Mouse (Mus musculus) gastrocnemius, postnatal 25 days (tissue): ENCODE data around the gene Cacnb4. TPM values are rescaled to one million over a fixed set of nuclear protein-coding genes. Genes with fewer than 3 reads are reported as not detected.

ENCODE experiments used
- DNase-seq: peaks from one replicate; pipeline ENCODE4 v3.0.0; 2022
- long read RNA-seq, 2 experiments: library from polyadenylated mRNA; stranded (forward); transcript quantifications; one replicate each; pipeline ENCODE4 v2.0.0; 2021
- total RNA-seq, 2 experiments: library from RNA; stranded (reverse); gene quantifications; 1 replicate in 1 of 2; 2 replicates in 1 of 2; pipeline ENCODE4 v1.2.3; 2021

Gene Cacnb4
- under 1 TPM; 0.15 to 0.19 TPM for total RNA-seq
- long read RNA-seq, experiment 1, partial matches to known transcripts, result 0 of 5 reads
- long read RNA-seq, experiment 1, other reads (novel, unspliced or antisense), result 5 of 5 reads
- long read RNA-seq, experiment 2, partial matches to known transcripts, result 0 of 2 reads
- long read RNA-seq, experiment 2, other reads (novel, unspliced or antisense), result 2 of 2 reads

DNA sequence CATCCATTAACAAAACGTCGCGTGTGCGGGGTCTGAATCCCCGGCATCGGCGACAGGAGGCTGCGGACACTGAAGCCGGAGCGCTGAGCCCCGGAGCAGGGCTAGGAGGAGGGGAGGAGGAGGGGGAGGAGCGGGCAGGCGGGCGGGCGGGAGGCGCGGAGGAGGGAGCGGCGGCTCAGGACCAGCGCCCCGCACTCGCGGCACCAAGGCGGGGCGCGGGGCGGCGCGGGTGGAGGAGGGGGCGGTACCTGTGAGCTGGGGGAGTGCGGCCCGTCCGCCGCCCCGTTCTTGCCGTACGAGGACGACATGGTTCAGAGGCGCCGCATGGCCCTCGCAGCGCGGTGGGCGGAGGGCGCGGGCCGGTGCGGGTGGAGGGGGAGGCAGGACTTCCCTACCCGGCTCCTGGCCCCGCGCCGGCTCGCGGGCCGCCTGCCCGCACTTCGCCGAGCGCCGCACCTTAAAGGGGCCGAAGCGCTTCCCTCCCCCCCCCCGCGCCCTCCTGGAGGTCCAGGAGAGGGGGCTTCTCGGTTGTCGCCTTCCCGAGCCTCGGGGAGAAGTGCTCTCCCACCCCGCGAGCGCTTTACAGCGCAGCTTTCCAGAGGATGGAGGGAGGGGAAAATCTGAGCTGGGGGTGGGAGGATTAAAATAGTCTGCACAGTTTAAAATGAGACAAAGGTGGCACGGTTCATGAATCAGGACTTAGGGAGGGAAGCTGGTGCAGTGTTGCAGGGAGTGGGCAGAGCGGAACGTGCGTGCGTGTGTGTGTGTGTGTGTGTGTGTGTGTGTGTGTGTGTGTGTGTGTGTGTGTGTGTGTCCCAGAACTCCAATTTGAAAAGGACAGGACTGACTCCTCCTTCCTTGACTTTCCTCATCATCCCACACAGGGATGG lies at the start of gene Cacnb4:
Gene Cacnb4 (minus strand): TSS at position 809 of the 890 bp plus-strand sequence.
- peak; percentile 31 for DNase-seq

DNA sequence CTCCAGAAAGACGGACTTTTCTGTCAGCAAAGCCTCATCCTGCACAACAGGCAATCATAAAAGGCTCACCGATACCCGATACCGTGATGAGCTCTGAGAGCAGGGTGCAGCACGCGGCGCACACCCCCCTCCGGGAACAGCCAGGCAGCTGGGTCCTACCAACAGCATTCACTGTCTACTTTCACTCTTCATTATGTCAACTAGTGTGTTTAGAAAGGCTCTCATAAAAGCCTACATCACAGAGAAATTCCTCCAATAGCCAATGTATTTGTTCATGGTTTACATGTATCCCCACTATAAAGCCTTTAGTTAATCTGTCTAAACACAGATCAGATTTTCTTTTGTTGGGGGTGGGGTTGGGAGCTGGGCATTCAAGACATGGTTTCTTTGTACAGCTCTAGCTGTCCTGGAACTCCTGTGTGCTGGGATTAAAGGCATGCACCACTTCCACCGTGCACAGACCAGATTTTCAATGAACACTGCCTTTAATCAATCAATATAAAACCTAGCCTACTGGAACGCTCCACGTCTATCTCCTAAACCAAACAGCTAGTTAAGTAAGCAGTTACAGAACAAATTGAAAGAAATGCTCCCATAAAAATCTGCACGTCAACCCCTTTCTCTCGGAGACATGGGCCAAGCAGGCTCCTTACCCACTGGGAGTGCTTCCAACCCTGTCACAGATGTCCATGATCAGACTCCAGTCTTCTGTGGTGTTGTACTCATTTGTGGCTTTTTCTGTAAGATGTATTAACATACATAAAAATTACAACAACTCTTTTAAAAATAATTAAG lies 43.8 kb upstream of the Cacnb4 start:
- DNase-seq, result no peak

DNA sequence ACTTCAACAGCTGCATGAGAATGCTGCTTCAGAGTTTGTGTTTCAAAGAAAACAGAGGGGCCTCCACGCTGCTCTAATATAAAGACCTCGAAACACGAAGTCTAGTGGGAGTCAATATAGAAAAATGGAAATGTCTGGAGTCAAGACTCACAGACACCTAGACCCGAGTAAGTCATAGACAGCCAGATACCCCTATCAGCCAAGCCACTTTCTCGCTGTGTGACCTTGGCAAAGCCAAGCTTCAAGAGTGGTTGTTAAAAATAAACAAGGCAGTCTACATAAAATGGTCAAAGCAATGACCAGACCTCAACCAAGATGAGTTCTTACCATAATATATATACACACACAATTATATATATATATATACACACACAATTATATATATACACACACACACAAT lies 40.4 kb upstream of the Cacnb4 start:
- no peak for DNase-seq

DNA sequence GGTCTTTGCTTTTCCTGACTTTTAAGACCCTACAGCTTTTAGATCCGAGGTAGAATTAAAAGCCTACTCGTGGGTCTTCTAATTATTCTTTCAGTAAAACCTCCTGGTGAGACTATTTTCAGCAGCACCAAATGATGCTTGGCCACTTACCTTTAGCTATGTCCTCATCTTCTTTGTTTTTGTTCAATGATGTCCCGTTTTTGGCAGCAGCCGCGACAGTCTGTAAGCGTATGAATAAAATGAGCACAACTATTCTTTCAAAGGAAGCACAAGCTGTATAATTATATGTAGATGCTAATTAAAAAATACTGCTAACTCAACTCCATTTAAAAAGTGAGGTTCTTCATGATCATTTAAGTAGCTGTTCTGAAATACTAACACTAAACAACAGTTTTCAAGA lies 38.9 kb upstream of the Cacnb4 start:
- no peak for DNase-seq

DNA sequence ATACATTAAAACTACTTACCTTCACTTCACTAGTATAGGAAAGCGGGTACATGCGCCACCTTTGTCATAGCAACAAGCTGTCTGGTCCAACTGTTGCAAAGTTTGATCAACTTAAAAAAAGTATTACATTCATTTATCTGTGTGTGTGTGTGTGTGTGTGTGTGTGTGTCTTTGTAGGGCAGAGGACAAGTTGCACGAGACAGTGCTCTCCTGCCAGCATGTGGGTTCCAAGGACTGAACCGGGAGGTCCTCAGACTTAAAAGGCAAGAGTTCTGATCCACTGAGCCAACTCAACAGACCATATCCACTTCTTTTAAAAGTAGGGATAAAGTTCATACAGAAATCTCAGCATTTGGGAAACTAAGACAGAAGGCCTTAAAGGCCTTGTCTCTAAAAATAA lies 37.5 kb upstream of the Cacnb4 start:
- no peak for DNase-seq

DNA sequence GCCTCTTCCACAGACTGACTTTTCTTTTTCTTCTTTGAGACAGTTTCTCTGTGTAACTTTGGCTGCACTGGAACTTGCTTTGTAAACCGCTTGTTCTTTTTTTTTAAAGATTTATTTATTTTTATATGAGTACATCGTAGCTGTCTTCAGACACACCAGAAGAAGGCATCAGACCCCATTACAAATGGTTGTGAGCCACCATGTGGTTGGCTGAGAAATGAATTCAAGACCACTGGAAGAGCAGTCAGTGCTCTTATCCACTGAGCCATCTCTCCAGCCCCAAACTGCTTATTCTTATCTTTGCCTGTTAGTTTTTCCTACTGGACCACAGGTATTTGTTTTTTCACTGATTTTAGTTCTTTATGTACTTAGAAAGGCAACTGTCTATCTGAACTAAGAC lies 34.2 kb upstream of the Cacnb4 start:
- no peak for DNase-seq

DNA sequence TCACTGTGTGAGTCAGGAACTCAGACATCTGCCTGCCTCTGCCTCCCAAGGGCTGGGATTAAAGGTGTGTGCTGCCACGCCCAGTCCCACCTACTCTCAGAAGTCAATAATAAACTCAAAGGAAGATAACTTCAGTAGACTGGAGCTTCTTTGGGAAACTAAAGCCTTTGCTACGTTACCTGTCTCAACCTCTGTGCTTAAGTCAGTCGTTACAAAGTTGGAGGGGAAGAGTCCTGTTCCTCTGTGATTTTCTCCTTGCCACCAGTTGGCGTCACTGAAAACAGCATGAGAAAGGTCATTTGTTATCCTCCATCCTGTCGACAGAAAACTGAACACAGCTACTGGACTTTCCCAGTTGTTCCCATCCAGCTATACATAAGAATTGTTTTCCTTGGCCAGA lies 32.8 kb upstream of the Cacnb4 start:
- no peak for DNase-seq

DNA sequence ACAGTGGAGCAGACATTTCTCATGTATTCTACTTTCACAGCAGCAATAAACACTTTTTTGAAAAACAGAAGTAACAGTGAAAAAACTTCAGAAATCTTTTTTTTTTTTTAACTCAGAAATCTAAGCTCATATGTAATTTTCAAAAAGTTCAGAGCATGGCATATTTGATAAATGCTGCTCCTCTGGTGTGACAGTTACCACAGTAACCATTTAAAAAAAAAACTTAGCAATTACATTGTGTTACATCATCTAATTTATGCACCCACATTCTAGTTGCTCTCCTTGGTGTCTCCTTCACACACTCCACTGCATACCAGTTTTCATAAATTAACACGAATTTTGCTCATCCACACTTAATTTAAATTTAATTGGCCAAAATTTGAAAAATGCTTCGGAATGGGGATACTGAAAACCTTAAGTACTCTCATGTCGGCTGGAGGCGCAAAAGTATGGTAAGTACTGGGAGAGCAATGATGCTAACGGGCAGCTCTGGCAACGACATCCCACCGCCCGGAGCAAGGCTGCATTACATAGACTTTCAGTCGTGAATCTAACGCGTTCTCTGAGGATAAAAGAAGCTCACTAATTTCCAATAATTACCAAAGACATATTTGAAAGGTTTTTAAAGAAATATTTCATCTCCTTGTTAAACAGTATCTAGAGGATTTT lies 24.9 kb upstream of the Cacnb4 start:
- DNase-seq, result no peak

DNA sequence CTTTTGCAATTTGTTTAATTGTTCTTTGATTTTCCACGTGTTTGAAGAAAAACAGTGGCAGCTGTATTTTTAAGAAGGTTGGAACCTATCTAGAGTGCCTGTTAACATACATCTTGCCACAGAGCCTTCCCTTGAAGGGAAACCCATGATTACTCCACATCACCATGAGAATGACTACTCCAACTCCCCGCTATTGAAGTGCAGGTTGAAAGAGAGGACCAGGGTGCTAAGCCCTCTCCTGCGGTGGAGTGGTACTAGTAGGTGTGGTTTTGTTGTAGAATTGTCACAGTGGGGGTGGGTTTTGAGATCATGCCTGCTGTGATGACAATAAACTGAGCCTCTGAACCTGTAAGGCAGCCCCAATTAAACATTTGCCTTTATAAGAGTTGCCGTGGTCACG lies 23.7 kb upstream of the Cacnb4 start:
- no peak for DNase-seq

DNA sequence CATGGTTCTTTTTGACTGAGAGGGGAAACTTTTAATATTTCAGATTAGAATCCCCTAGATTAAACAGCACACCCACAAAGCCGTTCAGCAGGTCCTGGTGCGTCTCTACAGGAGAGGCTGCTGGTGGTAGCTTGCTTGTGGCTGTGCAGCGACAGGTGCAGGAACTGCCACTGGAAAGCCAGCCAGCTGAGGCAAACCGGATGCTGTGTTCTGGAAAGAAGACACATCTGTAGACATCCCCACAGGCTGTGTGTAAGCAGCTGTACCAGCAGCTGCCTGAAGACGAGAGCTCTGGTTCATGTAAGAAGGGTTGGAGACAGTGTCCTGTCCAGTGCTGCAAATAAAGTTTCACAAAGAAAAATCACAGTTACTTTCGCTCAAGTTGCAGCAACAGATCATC lies 18.0 kb upstream of the Cacnb4 start:
- DNase-seq, result no peak

DNA sequence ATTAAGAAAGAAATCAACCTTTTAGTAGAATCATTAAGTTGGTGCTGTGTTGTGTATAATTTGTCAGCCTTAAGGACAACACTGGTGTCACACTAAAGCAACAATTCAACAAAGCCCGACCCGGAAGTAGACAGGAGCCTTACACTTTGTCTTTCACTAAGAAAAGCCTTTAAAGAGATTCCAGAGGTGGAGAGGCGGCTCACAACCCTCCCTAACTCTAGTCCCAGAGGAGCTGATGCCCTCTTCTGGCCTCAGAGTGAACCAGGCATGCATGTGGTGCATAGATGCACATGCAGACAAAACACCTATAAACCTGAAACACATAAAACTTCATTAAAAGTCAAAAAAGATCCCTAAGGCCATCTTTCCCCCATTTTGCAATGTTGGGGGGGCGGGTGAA lies 15.1 kb upstream of the Cacnb4 start:
- no peak for DNase-seq

DNA sequence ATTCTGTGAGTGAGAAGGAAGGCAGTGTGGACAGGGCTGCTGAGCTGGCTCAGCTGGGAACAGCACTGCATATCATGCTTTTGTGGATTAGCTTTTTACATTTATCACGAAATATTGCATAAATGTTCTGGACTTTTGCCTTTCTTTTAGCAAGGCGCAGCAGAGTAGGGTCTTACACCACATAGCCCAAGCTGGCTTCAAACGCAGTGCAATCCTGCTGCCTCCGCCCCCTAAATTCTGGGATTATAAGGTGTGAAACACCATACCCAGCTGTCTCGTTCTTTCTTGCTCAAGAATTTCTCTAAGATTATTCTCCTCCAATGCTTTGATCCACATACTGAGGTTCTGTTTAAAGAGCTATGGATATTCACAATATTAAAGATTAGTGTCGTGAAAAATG lies 10.0 kb upstream of the Cacnb4 start:
- DNase-seq, result no peak

DNA sequence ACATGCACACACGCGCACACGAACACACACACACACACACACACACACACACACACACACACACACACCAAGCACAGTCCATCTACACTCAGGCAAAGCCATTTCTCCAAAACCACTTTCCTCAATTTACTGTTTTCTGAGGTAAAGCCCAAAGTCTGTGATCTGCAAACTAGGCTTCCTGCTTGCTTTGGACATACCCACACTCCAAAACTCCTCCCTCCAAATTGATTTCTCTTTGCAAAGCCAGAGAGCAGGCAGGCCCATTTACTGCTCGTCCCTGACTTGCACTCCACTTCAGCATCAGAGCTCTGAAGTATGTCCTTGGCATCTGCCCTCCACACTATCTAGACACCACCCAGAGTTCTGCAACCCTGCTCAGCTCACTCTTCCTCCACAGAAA lies 958 bp upstream of the Cacnb4 start:
- DNase-seq, result no peak

DNA sequence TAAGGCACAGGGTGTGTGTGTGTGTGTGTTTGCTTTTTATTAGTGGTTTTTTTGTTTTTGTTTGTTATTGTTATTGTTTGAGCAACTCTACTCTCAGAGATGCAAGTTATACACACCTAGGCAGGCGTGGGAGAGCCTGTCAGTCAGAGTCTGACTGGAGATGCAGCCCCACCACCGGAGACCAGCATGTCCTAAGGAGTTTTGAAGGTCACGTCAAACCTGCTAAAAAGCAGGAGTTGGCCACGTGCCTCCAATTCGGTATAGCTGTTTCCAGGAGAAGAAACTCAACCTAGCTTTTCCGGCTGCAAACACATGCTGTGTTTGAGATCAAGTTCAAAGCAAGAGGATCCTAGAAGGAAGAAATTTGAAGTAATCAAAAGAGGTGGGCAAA lies 277 bp upstream of the Cacnb4 start:
- DNase-seq, result no peak

DNA sequence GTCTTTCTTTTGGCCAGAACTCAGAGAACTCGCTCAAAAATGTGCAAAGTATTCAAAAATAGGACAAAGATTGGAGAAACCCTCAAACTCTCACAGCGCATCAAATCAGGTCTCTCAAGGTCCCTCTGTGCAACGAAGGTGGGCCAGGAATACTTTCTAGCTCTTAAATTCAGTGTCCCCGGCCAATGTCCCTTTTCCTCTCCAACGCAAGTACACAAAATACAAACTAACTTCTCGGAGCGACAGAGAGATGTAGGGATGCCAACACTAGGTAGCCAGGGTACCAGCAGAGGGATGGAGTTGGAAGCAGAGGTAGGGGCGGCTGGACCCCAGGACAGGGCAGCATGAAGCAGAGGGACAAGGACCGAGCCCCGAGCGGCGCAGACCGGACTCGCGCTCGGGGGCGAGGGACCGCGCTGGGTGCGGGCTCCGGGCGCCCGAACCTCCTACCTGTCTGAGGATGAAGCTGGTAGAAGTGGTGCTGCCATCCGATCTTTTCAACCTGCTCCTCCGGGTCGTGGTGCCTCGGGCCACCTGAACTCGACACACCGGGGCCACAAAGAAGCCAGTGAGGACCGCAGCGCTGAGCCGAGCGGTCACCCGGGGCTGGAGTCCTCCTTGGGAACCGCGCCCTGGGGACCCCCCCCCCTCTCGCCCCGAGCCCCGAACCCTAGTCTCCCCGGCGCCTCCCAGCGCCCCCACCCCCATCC lies 1.2 kb downstream of the Cacnb4 start:
- peak; percentile 9 for DNase-seq

DNA sequence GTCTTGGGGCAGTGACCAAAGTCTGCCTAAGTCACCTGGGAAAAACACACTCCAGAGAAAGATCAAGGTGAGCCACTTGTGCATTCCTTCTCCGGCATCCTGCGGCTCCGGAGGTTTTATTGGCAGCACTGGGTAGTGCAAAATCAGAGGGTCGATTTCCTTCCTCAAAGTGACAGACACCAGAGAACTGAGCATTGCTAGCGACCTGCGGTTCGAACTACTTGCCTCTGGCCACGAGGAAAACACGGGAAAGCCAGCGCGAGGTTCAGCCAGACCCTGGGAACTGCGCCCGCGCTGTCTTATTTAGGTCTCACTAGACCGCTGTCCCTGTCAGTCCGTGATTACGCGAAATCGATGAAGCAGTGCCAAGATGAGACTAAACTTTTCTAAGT lies 1.7 kb downstream of the Cacnb4 start:
- DNase-seq, result no peak

DNA sequence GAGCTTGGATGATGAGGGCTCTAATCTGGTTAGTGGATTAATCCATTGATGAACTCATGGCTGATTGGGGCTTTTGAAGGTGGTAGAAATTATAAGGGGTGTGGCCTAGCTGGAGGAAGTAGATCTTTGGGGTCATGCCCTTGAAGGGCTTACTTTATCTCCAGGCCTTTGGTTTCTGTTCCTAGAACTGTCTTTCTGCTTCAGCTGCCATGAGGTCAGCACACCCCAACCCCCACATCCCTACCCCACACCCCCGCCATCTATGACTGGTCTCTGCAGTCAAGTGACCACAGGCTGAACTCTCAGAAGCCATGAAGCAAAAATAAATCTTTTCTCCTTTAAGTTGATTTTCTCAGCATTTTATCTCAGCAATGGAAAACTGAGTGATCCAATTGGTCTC lies 3.5 kb downstream of the Cacnb4 start:
- DNase-seq, result no peak

DNA sequence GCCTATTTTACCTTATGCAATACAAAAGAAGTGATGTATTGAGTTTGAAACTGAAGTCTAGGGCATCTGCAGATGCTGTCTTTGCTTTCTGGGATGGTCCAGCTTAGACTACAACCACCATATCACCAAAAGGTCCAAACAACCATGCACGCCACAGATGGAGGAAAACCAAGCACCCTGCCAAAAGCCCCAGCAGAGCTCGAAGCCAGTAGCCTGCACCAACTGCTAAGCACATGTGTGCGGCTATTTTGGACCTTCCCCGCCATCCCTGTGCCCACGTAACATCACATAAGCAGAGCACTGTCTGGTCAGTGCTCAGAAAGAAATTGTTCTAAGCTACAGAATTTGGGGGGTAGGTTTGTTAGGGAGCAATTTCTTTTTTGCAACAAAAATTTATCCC lies 5.9 kb downstream of the Cacnb4 start:
- DNase-seq, result no peak

DNA sequence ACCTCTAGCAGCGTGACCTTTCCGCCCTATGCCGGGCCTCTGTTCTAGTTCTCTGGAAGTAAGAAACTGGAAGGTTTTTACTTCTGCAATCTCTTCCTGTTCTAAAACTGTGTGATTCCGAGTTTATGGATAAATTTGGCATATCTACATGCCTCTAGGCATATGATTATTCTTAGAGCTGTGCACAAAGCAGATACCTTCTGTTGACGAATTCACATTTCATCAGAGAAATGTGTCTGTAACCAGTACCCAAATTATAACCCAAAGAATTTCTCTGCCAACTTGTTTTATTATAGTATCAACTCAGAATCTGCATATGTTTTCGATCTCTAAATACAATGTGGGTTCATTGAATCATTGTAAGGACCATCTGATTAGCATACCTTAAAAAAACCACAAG lies 8.2 kb downstream of the Cacnb4 start:
- DNase-seq, result no peak

DNA sequence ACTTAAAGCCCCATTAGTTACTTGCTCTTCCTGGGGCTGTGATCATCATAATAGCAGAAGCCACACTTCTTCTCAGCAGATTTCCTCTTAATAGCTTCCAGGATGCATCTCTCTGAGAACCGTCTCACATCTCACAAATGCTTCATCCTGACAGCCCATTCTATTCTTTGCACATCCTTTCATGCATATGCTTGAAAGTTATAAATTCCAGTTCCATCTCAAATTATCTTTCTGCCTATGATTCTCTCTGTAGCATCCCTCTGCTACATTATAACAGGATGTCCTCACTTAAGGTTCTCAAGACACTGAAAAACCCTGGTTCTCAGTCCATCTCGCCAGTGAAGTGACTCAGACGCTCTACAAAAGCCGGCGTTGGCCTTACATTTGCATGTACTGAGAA lies 19.9 kb downstream of the Cacnb4 start:
- no peak for DNase-seq

DNA sequence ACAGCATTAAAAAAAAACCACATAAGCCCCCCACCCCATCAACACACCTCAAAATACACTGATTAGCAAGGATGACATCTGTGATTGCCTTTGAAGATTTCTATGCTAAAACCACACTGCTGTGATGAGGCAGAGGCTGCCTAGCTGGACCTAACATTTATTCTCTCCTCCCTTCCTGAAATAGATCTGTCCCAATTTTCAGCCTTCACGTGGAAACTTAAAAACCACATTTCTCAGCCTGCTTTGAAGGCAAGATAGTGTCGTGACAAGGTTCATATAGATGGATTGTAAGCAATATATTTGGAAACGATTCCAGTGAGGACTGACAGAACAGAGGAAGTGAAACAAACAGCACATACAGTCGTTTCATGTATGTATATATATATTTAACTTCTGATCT lies 22.1 kb downstream of the Cacnb4 start:
- no peak for DNase-seq

DNA sequence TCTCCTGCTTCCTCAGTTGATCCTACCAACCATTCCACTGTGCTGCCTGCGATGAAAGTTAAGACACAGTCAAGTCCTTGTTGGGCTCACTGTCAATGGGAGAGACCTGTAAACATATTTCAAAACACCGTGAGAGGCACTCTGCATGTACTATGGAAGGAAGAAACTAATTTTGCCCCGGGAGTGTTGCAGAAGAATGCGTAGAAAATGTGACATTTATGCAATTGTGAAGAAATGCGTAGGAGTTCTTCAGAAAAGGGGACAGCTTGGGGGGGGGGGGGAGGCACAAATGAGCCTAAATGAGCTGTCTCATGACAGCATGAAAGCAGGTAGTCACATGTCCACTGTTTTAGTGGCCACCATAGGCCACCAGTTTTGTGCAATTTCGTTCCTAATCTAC lies 25.1 kb downstream of the Cacnb4 start:
- no peak for DNase-seq
